In the genomic region with DNA sequence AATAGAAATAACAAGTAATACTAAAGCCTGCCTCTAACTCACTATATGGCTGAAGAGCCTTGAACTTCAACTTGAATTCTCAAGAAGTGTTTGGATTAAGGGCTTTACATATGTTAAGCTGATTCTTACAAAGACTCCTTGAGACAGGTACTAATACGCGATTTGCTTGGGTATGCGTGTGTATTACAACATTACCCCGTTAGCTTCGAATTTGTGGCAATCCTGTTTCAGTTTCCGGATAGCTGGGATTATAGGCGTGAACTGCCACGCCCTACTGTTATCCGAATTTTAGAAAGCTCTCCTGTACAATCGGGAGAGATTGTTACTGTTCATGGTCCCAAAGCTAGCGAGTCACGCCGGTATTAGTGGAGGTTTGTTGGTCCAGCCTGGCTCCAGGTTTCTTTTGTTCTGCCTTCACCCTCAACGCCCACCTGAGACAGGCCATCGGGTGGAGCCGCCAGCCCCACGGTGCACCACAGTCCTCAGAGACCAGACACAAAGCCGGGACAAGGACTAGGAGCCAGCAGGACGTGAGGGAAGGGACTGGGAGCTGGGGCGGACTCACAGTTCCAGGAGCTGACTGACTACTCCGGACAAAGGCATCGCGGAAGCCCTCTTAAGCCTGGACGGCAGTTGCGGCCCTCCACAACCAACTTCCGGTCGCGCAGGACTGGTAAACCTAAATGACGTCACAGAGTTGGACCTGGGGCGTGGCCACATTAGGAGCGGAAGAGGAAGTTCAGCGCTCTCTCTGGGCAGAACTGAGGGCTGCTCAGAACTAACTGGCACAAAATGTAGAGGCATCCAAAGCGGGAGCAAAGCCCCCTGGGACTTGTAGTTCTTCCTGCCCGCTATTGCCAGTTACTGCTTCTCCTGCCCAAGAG, we compare ENCODE assay signal across 8 mouse cellular contexts. TPM values are rescaled to one million over a fixed set of nuclear protein-coding genes. Genes with fewer than 3 reads are reported as not detected.
DNase-seq lines count a peak whose midpoint lies in the region; ATAC-seq and TF ChIP-seq lines count a peak whose summit lies in the region.

A gene (minus strand): TSS at position 672 of the 884 bp plus-strand sequence.

- no peak for TF ChIP-seq CTCF in G1E (IDR thresholded peaks at IDR 0.05; ENCODE audit: low read depth, low read length)
- no peak; the same call in 1 of the 2 replicates for TF ChIP-seq CTCF in layer of hippocampus, adult 2 months (conservative IDR thresholded peaks at IDR 0.05)
- TF ChIP-seq CTCF in lung, embryonic 14.5 days (IDR thresholded peaks at IDR 0.05; ENCODE audit: low read depth), result no peak
- TF ChIP-seq CTCF in olfactory bulb, adult 2 months (IDR thresholded peaks at IDR 0.05; ENCODE audit: insufficient read depth, low read depth, low read length), result no peak; the same call in 1 of the 2 replicates
- TF ChIP-seq CTCF in thymus, adult 2 months (IDR thresholded peaks at IDR 0.05; ENCODE audit: borderline replicate concordance, control insufficient read depth, extremely low read depth, insufficient read depth, low read length, poor library complexity), result no peak

- H3K27ac ChIP-seq in forebrain, embryonic 16.5 days (ENCODE audit: low read length), result peak within 1 kb of the TSS; percentile 94
- H3K27ac ChIP-seq in layer of hippocampus, adult 2 months, result peak within 1 kb of the TSS; percentile 91
- peak within 1 kb of the TSS; percentile 97 for H3K27ac ChIP-seq in lung, embryonic 14.5 days (ENCODE audit: low read depth)
- peak within 1 kb of the TSS; percentile 41 for H3K27ac ChIP-seq in olfactory bulb, adult 2 months (ENCODE audit: insufficient read depth, low read depth, low read length)
- peak within 1 kb of the TSS; percentile 59 for H3K27ac ChIP-seq in thymus, adult 2 months (ENCODE audit: control insufficient read depth, insufficient read depth, low read length)

- peak within 1 kb of the TSS; percentile 76 for H3K4me2 ChIP-seq in forebrain, embryonic 16.5 days (ENCODE audit: low read length)
- H3K4me2 ChIP-seq in lung, embryonic 14.5 days, result peak within 1 kb of the TSS; percentile 76

- peak; percentile 95 for ATAC-seq in G1E (ENCODE audit: extremely low read depth, insufficient number of reproducible peaks, low FRiP score, poor library complexity, severe bottlenecking)
- ATAC-seq in forebrain, embryonic 16.5 days, result peak; percentile 99
- ATAC-seq in lung, embryonic 14.5 days (ENCODE audit: insufficient read depth), result peak; percentile 100

- peaks cover 44% of the 10 kb centered on the region for H3K4me1 ChIP-seq in G1E (ENCODE audit: insufficient read depth, low read depth, low read length)
- peaks cover 12% of the 10 kb centered on the region for H3K4me1 ChIP-seq in forebrain, embryonic 16.5 days (replicated peaks; ENCODE audit: control insufficient read depth, insufficient read depth, low read length)
- H3K4me1 ChIP-seq in lung, embryonic 14.5 days (ENCODE audit: insufficient read depth), result peaks cover 9% of the 10 kb centered on the region
- H3K4me1 ChIP-seq in olfactory bulb, adult 2 months (ENCODE audit: control insufficient read depth, insufficient read depth, low read length), result no peaks in the 10 kb centered on the region
- H3K4me1 ChIP-seq in thymus, adult 2 months (replicated peaks; ENCODE audit: control insufficient read depth, insufficient read depth, low read length), result peaks cover 5% of the 10 kb centered on the region; the same call in 1 of the 2 replicates

- peaks cover 24% of the 10 kb centered on the region for H3K36me3 ChIP-seq in G1E (replicated peaks)
- 0 out of 2 replicates have a peak, but pooled peaks cover 3% of the 10 kb centered on the region for H3K36me3 ChIP-seq in forebrain, embryonic 16.5 days (ENCODE audit: control insufficient read depth, insufficient read depth)
- peaks cover 11% of the 10 kb centered on the region; the same call in 1 of the 2 replicates for H3K36me3 ChIP-seq in lung, embryonic 14.5 days (ENCODE audit: insufficient read depth)
- no peaks in the 10 kb centered on the region for H3K36me3 ChIP-seq in thymus, adult 2 months (ENCODE audit: control insufficient read depth, insufficient read depth, low read length)

- no peaks in the 10 kb centered on the region for H3K27me3 ChIP-seq in G1E (ENCODE audit: insufficient read depth, low read length)
- no peaks in the 10 kb centered on the region for H3K27me3 ChIP-seq in forebrain, embryonic 16.5 days (replicated peaks; ENCODE audit: control insufficient read depth, insufficient read depth, low read length)
- no peaks in the 10 kb centered on the region for H3K27me3 ChIP-seq in lung, embryonic 14.5 days (ENCODE audit: insufficient read depth, low read length)
- no peaks in the 10 kb centered on the region for H3K27me3 ChIP-seq in thymus, adult 2 months (ENCODE audit: control insufficient read depth, insufficient read depth, low read length)

- peaks cover 27% of the 10 kb centered on the region for H3K9me3 ChIP-seq in G1E (replicated peaks)
- no peaks in the 10 kb centered on the region for H3K9me3 ChIP-seq in forebrain, embryonic 16.5 days (ENCODE audit: control insufficient read depth, low read length)
- no peaks in the 10 kb centered on the region for H3K9me3 ChIP-seq in lung, embryonic 14.5 days (ENCODE audit: low read depth, low read length)

- peak; percentile 63 for DNase-seq in G1E (ENCODE audit: low spot score)
- peak; percentile 90 to 97 for DNase-seq in cerebellum, adult 18-20 months
- DNase-seq in heart, postnatal 36 days, result peak; percentile 93 to 94
- peak; percentile 93 to 96 for DNase-seq in layer of hippocampus, adult 2 months (ENCODE audit: low spot score in 2 of 2)
- DNase-seq in lung, embryonic 14.5 days, result peak; percentile 100
- DNase-seq in thymus, adult 2 months, result peak; percentile 96

- H3K4me3 ChIP-seq in G1E (ENCODE audit: low read depth, low read length), result peak within 1 kb of the TSS; percentile 86
- H3K4me3 ChIP-seq in forebrain, embryonic 16.5 days (replicated peaks; ENCODE audit: low read length), result peak within 1 kb of the TSS; percentile 91
- H3K4me3 ChIP-seq in layer of hippocampus, adult 2 months, result peak within 1 kb of the TSS; percentile 73
- H3K4me3 ChIP-seq in lung, embryonic 14.5 days (ENCODE audit: low read depth, low read length), result peak within 1 kb of the TSS; percentile 78
- peak within 1 kb of the TSS; percentile 93 for H3K4me3 ChIP-seq in olfactory bulb, adult 2 months (ENCODE audit: insufficient read depth, low read depth, low read length)
- peak within 1 kb of the TSS; percentile 97 for H3K4me3 ChIP-seq in thymus, adult 2 months (ENCODE audit: control insufficient read depth, insufficient read depth, low read length)

- under 1% methylated on average over 34 of the region's 34 CpGs for WGBS in forebrain, embryonic 16.5 days
- under 1% methylated on average over 34 of the region's 34 CpGs for WGBS in lung, embryonic 14.5 days
- WGBS in olfactory bulb, adult 2 months, result under 1% methylated on average over 34 of the region's 34 CpGs
- WGBS in thymus, adult 2 months, result under 1% methylated on average over 34 of the region's 34 CpGs

- TF ChIP-seq POLR2A in olfactory bulb, adult 2 months (IDR thresholded peaks at IDR 0.05; ENCODE audit: insufficient read depth, low read depth, low read length), result peak; percentile 83
- TF ChIP-seq POLR2A in thymus, adult 2 months (IDR thresholded peaks at IDR 0.05; ENCODE audit: control insufficient read depth, extremely low read depth, insufficient read depth, low read length, poor library complexity), result peak; percentile 88

- peak within 1 kb of the TSS; percentile 95 for H3K9ac ChIP-seq in forebrain, embryonic 16.5 days (replicated peaks; ENCODE audit: low read depth, low read length)
- H3K9ac ChIP-seq in lung, embryonic 14.5 days, result peak within 1 kb of the TSS; percentile 96

- intact Hi-C loops in heart, postnatal 36 days (cut with DNase I), result loop anchor here (1.0 to 5.0 kb wide), 4 partner anchors 46 to 976 kb away; a partner anchor contains a TSS

RNA-seq across cellular contexts. Expression of the gene that starts here (rescaled TPM):
- total RNA-seq in G1E (2014; fragmentation: Nextera tagmentation) (21.3 and 28.7 TPM in 2 replicates), G1E (2017) (16.0 and 19.2 TPM in 2 replicates)
- polyA plus RNA-seq in G1E (2012), result 2.8 and 3.7 TPM in 2 replicates
- polyA plus RNA-seq in forebrain, embryonic 16.5 days (2015; fragmentation: Nextera tagmentation; extraction: Ambion mirVana), result 100 and 108 TPM in 2 replicates
- 10 to 100 TPM; 19.5 to 27.7 TPM for total RNA-seq in heart, postnatal 36 days (2021)
- total RNA-seq in layer of hippocampus, adult 2 months (2021), result 10 to 100 TPM; 30.9 to 31.6 TPM
- 28.2 and 30.2 TPM in 2 replicates for polyA plus RNA-seq in lung, embryonic 14.5 days (2014; fragmentation: Nextera tagmentation; extraction: Ambion mirVana)
- not detected in 2 replicates for polyA plus RNA-seq in olfactory bulb, adult 2 months (2012; ENCODE audit: insufficient read depth, insufficient read length, low replicate concordance, missing spikeins)
- polyA plus RNA-seq in thymus, adult 2 months (2012; rRNA removed), result 7.4 and 11.3 TPM in 2 replicates

Comparison
In these comparisons a context has a peak if more than half of its experiments do, and no peak if none do; other contexts are left out.
1. Peak in every context shown above with its lines: DNase-seq, ATAC-seq, H3K4me3 ChIP-seq and H3K27ac ChIP-seq.
2. H3K27ac ChIP-seq: peak in every context shown above with its lines; median percentile 97 in lung, embryonic 14.5 days; 94 in forebrain, embryonic 16.5 days; 91 in layer of hippocampus, adult 2 months; 59 in thymus, adult 2 months; 41 in olfactory bulb, adult 2 months.